14 mouse cellular contexts compared by ENCODE assay signal in the genomic region with DNA sequence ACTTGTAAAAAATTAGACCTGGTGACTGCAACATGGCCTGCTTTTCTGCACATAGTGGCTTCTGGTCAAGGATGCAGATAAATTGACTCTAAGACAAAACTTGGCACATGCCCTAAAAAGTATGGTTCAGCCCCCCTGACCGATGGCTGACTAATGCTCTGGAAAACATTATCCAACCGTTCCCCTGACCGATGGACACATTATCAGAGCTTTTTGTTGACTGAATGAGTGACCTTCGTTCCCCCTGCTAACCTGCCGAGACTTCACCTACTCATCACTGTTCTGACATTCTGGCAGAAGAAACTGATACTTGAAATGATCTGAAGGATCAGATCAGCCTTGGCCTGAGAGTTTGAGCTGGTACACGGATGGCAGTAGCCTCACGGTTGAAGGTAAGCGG. TPM values are rescaled to one million over a fixed set of nuclear protein-coding genes. Genes with fewer than 3 reads are reported as not detected.
"Had no signal": no experiment of that assay in that cellular context is flagged by ENCODE, and none has a peak within 500 bp of the region (broad histone marks: within the 10 kb centered on the region; RNA-seq: fewer than 3 reads in every experiment).

No protein-coding gene starts in this region.

RNA-seq across cellular contexts. Expression of a gene that starts 53.5 kb away (rescaled TPM):
- total RNA-seq: megakaryocyte, adult 5-6 weeks; megakaryocyte-erythroid progenitor cell, adult 5-6 weeks had no signal
- polyA plus RNA-seq: liver, embryonic 15.5 days; lung, embryonic 14.5 days; lung, embryonic 16.5 days; midbrain, embryonic 10.5 days; midbrain, embryonic 12.5 days; midbrain, embryonic 14.5 days; midbrain, embryonic 16.5 days; neural tube, embryonic 11.5 days; neural tube, embryonic 13.5 days; neural tube, embryonic 15.5 days; small intestine, adult 2 months; thymus, postnatal 0 days had no signal
